Mouse (Mus musculus) intestine, embryonic 16.5 days (tissue): ENCODE data around the gene Parn. TPM values are rescaled to one million over a fixed set of nuclear protein-coding genes. Genes with fewer than 3 reads are reported as not detected.
"Not testable (repeated sequence)": the region's sequence is repeated elsewhere in the genome, so short reads cannot be mapped to it uniquely, and the experiment has no call there.

Experiments used
- ATAC-seq: fragments of 200-750 bp; cut with Nextera tagmentation; 2 replicates; pipeline ENCODE4 v1.8.0; 2017; ENCODE audit warnings: moderate TSS enrichment, moderate library complexity
- H3K27ac ChIP-seq: fragments of 300-500 bp; sonication (generic); 2 replicates; pipeline ENCODE4 v1.5.1; 2014; ENCODE audit warnings: mild to moderate bottlenecking, low read length
- H3K27me3 ChIP-seq: fragments of 300-500 bp; sonication (generic); replicated peaks from 2 replicates; pipeline ENCODE4 v1.6.1; 2014; ENCODE audit warnings: low read length, control low read depth, mixed read lengths; ENCODE audit not compliant: control insufficient read depth, insufficient read depth
- H3K36me3 ChIP-seq: fragments of 300-500 bp; sonication (generic); 2 replicates; pipeline ENCODE4 v1.6.1; 2014; ENCODE audit warnings: low read length, control low read depth; ENCODE audit not compliant: control insufficient read depth, insufficient read depth
- H3K4me1 ChIP-seq: fragments of 300-500 bp; sonication (generic); 2 replicates; pipeline ENCODE4 v1.6.1; 2014; ENCODE audit warnings: low read length, control low read depth, mixed read lengths; ENCODE audit not compliant: control insufficient read depth, insufficient read depth
- H3K4me2 ChIP-seq: fragments of 300-500 bp; sonication (generic); 2 replicates; pipeline ENCODE4 v1.6.1; 2014; ENCODE audit warnings: low read depth, low read length, control low read depth
- H3K4me3 ChIP-seq: fragments of 300-500 bp; sonication (generic); 2 replicates; pipeline ENCODE4 v1.5.1; 2014; ENCODE audit warnings: mild to moderate bottlenecking, low read length
- H3K9ac ChIP-seq: fragments of 300-500 bp; sonication (generic); 2 replicates; pipeline ENCODE4 v1.6.1; 2014; ENCODE audit warnings: low read depth, low read length
- H3K9me3 ChIP-seq: fragments of 300-500 bp; sonication (generic); 2 replicates; pipeline ENCODE4 v1.6.1; 2016; ENCODE audit warnings: low read length, control low read depth; ENCODE audit not compliant: control insufficient read depth
- WGBS: fragments of 180-500 bp; shearing (Covaris S2); extraction: QIAGEN DNeasy Blood & Tissue Kit; methylation state at CpG from one replicate; pipeline ENCODE4 v1.1.7; 2014; 5-methylcytosine and 5-hydroxymethylcytosine counted together
- polyA plus RNA-seq: library from polyadenylated mRNA; unstranded; fragments of >200 nt; fragmentation: Nextera tagmentation; extraction: Ambion mirVana; gene quantifications from 2 replicates; pipeline ENCODE4 v1.2.1, GENCODE M21; 2015

The Parn gene
- polyA plus RNA-seq, 1 experiment from 2014 or later: 39.4 TPM

GRCm38 (mm10) chr16:13640064-13640463, 27.9 kb downstream of the Parn start:
- no peak overlapping the region for H3K9ac ChIP-seq
- H3K27ac ChIP-seq: no peak overlapping the region
- H3K27me3 ChIP-seq: no peaks in the 10 kb centered on the region
- H3K9me3 ChIP-seq: no peaks in the 10 kb centered on the region
- no peak overlapping the region for H3K4me3 ChIP-seq
- WGBS: 73% methylated on average over 7 of the region's 7 CpGs
- ATAC-seq: no peak
- H3K4me2 ChIP-seq: no peak overlapping the region
- no peaks in the 10 kb centered on the region for H3K36me3 ChIP-seq
- H3K4me1 ChIP-seq: no peaks in the 10 kb centered on the region

GRCm38 (mm10) chr16:13639508-13639907, 28.5 kb downstream of the Parn start:
- no peak for ATAC-seq
- Histone ChIP-seq H3K27me3 (no peaks in the 10 kb centered on the region), H3K4me2 (no peak overlapping the region), H3K9ac (no peak overlapping the region), H3K36me3 (no peaks in the 10 kb centered on the region), H3K27ac (no peak overlapping the region), H3K9me3 (no peaks in the 10 kb centered on the region), H3K4me3 (no peak overlapping the region), H3K4me1 (no peaks in the 10 kb centered on the region)
- WGBS: 90% methylated on average over 5 of the region's 5 CpGs

- H3K4me3 ChIP-seq, H3K4me2 ChIP-seq, ATAC-seq, H3K9me3 ChIP-seq, H3K36me3 ChIP-seq, H3K27ac ChIP-seq, H3K4me1 ChIP-seq, H3K27me3 ChIP-seq, H3K9ac ChIP-seq: not testable (repeated sequence)
- 53% methylated on average over 2 of the region's 2 CpGs for WGBS
Measured at GRCm38 (mm10) chr16:13638198-13638597, 29.8 kb downstream of the Parn start.

- no peak overlapping the region for H3K27ac ChIP-seq
- H3K4me1 ChIP-seq: no peaks in the 10 kb centered on the region
- no peak for ATAC-seq
- H3K4me3 ChIP-seq: no peak overlapping the region
- H3K9me3 ChIP-seq: no peaks in the 10 kb centered on the region
- H3K4me2 ChIP-seq: no peak overlapping the region
- H3K9ac ChIP-seq: no peak overlapping the region
- peaks cover 18% of the 10 kb centered on the region for H3K36me3 ChIP-seq
- H3K27me3 ChIP-seq: no peaks in the 10 kb centered on the region
- WGBS: 55% methylated on average over 5 of the region's 5 CpGs
Measured at GRCm38 (mm10) chr16:13628345-13628744, 39.6 kb downstream of the Parn start.

- 90% methylated on average over 3 of the region's 3 CpGs for whole genome bisulfite sequencing
- H3K4me1 ChIP-seq: no peaks in the 10 kb centered on the region
- peaks cover 3% of the 10 kb centered on the region; the same call in 1 of the 2 replicates for H3K36me3 ChIP-seq
- no peaks in the 10 kb centered on the region for H3K27me3 ChIP-seq
- no peak overlapping the region for H3K9ac ChIP-seq
- no peak overlapping the region for H3K27ac ChIP-seq
- H3K4me3 ChIP-seq: no peak overlapping the region
- H3K9me3 ChIP-seq: no peaks in the 10 kb centered on the region
- no peak overlapping the region for H3K4me2 ChIP-seq
- ATAC-seq: 0 out of 2 replicates have a peak, but pooled peaks have one; percentile 31
Measured at GRCm38 (mm10) chr16:13621745-13622507, 46.0 kb downstream of the Parn start.

- Histone ChIP-seq H3K4me3 (no peak overlapping the region), H3K27me3 (no peaks in the 10 kb centered on the region), H3K9ac (no peak overlapping the region), H3K27ac (no peak overlapping the region), H3K9me3 (no peaks in the 10 kb centered on the region), H3K4me2 (no peak overlapping the region), H3K4me1 (no peaks in the 10 kb centered on the region), H3K36me3 (no peaks in the 10 kb centered on the region)
- no peak for ATAC-seq
- WGBS: 92% methylated on average over 3 of the region's 3 CpGs
Measured at GRCm38 (mm10) chr16:13620194-13620593, 47.8 kb downstream of the Parn start.

- WGBS: 80% methylated on average over 5 of the region's 5 CpGs
- ATAC-seq: no peak
Measured at GRCm38 (mm10) chr16:13615276-13615675, 52.7 kb downstream of the Parn start.

GRCm38 (mm10) chr16:13612571-13612970, 55.4 kb downstream of the Parn start:
- Histone ChIP-seq H3K36me3 (no peaks in the 10 kb centered on the region; the same call in 1 of the 2 replicates), H3K9ac (no peak overlapping the region), H3K9me3 (no peaks in the 10 kb centered on the region), H3K4me2 (no peak overlapping the region), H3K4me1 (peaks cover 11% of the 10 kb centered on the region), H3K27ac (no peak overlapping the region), H3K4me3 (no peak overlapping the region), H3K27me3 (no peaks in the 10 kb centered on the region)
- 91% methylated on average over 5 of the region's 5 CpGs for whole genome bisulfite sequencing
- ATAC-seq: no peak

More at GRCm38 (mm10) chr16:13615276-13615675, 52.7 kb downstream of the Parn start:
- Histone ChIP-seq H3K27ac (no peak overlapping the region), H3K4me3 (no peak overlapping the region), H3K9ac (no peak overlapping the region), H3K4me2 (no peak overlapping the region), H3K36me3 (no peaks in the 10 kb centered on the region), H3K9me3 (no peaks in the 10 kb centered on the region), H3K27me3 (no peaks in the 10 kb centered on the region), H3K4me1 (peaks cover 11% of the 10 kb centered on the region)

- H3K4me1 ChIP-seq: peaks cover 11% of the 10 kb centered on the region
- 73% methylated on average over 6 of the region's 6 CpGs for WGBS
- H3K9me3 ChIP-seq: no peaks in the 10 kb centered on the region
- no peaks in the 10 kb centered on the region for H3K27me3 ChIP-seq
- 0 out of 2 replicates have a peak, but pooled peaks have one; percentile 14 for ATAC-seq
- H3K4me3 ChIP-seq: no peak overlapping the region
- no peak overlapping the region for H3K27ac ChIP-seq
- no peaks in the 10 kb centered on the region; the same call in 1 of the 2 replicates for H3K36me3 ChIP-seq
- H3K9ac ChIP-seq: no peak overlapping the region
- no peak overlapping the region for H3K4me2 ChIP-seq
Measured at GRCm38 (mm10) chr16:13612058-13612457, 55.9 kb downstream of the Parn start.
